Mouse (Mus musculus) kidney, postnatal 36 days (tissue): ENCODE measurements around the gene Eif4enif1.
"Not testable (repeated sequence)": the region's sequence is repeated elsewhere in the genome, so short reads cannot be mapped to it uniquely, and the experiment has no call there.

ENCODE experiments used
- DNase-seq, 2 experiments: peaks; one replicate each; pipeline ENCODE4 v3.0.0; 2021 to 2022; ENCODE audit warnings: mixed read lengths in 2 of 2

The Eif4enif1 gene

GRCm38 (mm10) chr11:3202231-3202701, at the start of gene Eif4enif1:
Gene Eif4enif1, plus strand, starts transcription at chr11:3202392.
- peak; percentile 84 to 93 for DNase-seq

- peak; percentile 47 to 57 for DNase-seq
These were observed 48.4 kb upstream of the Eif4enif1 start for GRCm38 (mm10) chr11:3153666-3154397.

- DNase-seq = not testable (repeated sequence)
These were observed 45.2 kb upstream of the Eif4enif1 start for GRCm38 (mm10) chr11:3156991-3157390.

- peak in 1 of 2 experiments; percentile 37 for DNase-seq
These were observed 44.2 kb upstream of the Eif4enif1 start for GRCm38 (mm10) chr11:3157996-3158395.

GRCm38 (mm10) chr11:3158800-3159199, 43.4 kb upstream of the Eif4enif1 start:
- not testable (repeated sequence) for DNase-seq

GRCm38 (mm10) chr11:3161370-3161769, 40.8 kb upstream of the Eif4enif1 start:
- peak; percentile 49 to 69 for DNase-seq

GRCm38 (mm10) chr11:3162236-3162897, 39.8 kb upstream of the Eif4enif1 start:
- DNase-seq = peak; percentile 59 to 60

- DNase-seq = peak in 1 of 2 experiments; percentile 45
These were observed 39.1 kb upstream of the Eif4enif1 start for GRCm38 (mm10) chr11:3163122-3163521.

- not testable (repeated sequence) for DNase-seq
These were observed 38.5 kb upstream of the Eif4enif1 start for GRCm38 (mm10) chr11:3163661-3164060.

- DNase-seq = not testable (repeated sequence)
These were observed 36.9 kb upstream of the Eif4enif1 start for GRCm38 (mm10) chr11:3165210-3165782.

GRCm38 (mm10) chr11:3166321-3166720, 35.9 kb upstream of the Eif4enif1 start:
- DNase-seq = peak in 1 of 2 experiments; percentile 29

GRCm38 (mm10) chr11:3167129-3167528, 35.1 kb upstream of the Eif4enif1 start:
- not testable (repeated sequence) for DNase-seq

GRCm38 (mm10) chr11:3167571-3168001, 34.6 kb upstream of the Eif4enif1 start:
- peak; percentile 35 to 45 for DNase-seq

GRCm38 (mm10) chr11:3169042-3169441, 33.1 kb upstream of the Eif4enif1 start:
- not testable (repeated sequence) for DNase-seq

GRCm38 (mm10) chr11:3171931-3172330, 30.3 kb upstream of the Eif4enif1 start:
- DNase-seq = peak in 1 of 2 experiments; percentile 32

GRCm38 (mm10) chr11:3172526-3172925, 29.7 kb upstream of the Eif4enif1 start:
- not testable (repeated sequence) for DNase-seq

GRCm38 (mm10) chr11:3173425-3174318, 28.5 kb upstream of the Eif4enif1 start:
- peak; percentile 51 to 54 for DNase-seq

GRCm38 (mm10) chr11:3178968-3179725, 23.0 kb upstream of the Eif4enif1 start:
- DNase-seq = peak in 1 of 2 experiments; percentile 33

- peak in 1 of 2 experiments; percentile 9 for DNase-seq
These were observed 22.5 kb upstream of the Eif4enif1 start for GRCm38 (mm10) chr11:3179726-3180092.

GRCm38 (mm10) chr11:3180510-3181160, 21.6 kb upstream of the Eif4enif1 start:
- not testable (repeated sequence) for DNase-seq

- DNase-seq = peak; percentile 48 to 65
These were observed 20.9 kb upstream of the Eif4enif1 start for GRCm38 (mm10) chr11:3181250-3181649.
